Mouse (Mus musculus) adrenal gland, adult (tissue): ENCODE measurements around the gene Dlg4.

ENCODE experiments used
- DNase-seq, 2 experiments: peaks; one replicate each; pipeline ENCODE4 v3.0.0; 2022 to 2023; ENCODE audit warnings: low spot score in 1 of 2; ENCODE audit not compliant: inconsistent age in 2 of 2

The Dlg4 gene

DNA sequence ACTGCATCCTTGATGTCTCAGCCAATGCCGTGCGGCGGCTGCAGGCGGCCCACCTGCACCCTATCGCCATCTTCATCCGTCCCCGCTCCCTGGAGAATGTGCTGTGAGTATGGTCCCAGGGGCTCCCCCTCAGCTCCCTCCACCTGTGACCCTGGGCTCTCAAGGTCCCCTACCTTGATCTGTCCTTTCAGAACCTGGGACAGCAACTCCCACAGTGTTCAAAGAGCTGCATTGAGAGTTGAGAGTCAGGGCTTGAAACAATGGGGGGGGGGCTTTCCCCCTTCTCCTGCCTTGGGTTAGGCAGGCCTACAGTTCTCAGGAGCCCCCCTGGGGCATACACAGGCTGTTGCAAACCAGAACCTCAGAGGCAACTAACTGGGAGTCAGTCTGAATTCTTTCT, 26.9 kb downstream of the Dlg4 start:
- no peak for DNase-seq

DNA sequence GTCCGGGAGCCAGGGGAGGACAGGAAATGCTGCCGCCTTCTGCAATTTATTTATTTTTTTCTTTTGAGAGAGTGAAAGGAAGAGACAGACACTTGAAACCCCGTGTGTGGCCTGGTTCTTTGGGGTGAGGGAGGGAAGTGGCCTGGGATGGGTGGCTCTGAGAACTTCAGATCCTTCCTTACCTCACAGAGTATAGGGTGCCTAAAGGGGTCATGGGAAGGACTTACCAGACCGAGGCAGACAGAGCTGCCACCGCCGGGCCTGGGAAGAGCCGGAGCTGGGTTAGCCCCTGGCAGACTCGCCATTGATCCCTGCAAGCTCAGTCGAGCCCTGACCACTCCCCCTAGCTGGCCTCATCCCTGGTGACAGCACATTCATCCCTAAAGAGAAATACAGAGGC, 28.7 kb downstream of the Dlg4 start:
- DNase-seq = no peak

DNA sequence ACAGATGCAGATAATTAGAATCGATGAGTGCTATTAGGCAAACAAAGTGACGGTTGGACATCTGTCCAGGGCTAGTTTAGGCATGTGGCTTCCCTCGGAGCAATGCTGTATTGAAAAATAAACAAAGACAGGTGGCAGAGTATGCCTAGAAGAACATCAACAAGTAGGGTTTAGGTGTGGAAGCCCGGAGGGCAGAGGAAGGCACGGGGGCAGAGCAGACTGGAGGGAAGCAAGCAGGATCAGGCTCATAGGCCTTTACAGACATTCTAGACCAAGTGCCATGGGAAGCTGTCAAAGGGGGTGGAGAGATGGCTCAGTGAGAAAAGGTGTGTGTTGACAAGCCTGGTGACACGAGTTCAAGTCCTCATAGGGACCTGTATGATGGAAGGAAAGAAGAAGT, 32.6 kb downstream of the Dlg4 start:
- DNase-seq = no peak

DNA sequence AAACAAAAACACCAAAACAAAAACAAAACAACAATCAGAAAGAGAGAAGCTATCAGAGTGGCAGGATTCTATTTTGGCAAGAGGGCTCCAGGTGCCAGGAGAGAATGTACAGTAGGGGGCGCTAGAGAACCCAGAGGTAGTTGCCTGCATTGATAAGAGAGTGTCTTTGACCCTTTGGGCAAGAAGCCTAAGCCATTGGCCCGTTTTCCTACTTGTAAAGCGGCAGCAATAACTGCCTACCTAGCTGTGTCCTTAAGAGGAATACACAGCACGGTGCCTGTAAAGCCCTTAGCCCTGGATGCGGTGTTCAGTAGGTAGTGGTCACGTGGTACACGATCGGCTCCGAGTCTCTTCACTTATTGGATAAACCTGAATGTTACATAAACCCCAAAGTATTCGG, 33.1 kb downstream of the Dlg4 start:
- DNase-seq = peak in 1 of 2 experiments; percentile 61

DNA sequence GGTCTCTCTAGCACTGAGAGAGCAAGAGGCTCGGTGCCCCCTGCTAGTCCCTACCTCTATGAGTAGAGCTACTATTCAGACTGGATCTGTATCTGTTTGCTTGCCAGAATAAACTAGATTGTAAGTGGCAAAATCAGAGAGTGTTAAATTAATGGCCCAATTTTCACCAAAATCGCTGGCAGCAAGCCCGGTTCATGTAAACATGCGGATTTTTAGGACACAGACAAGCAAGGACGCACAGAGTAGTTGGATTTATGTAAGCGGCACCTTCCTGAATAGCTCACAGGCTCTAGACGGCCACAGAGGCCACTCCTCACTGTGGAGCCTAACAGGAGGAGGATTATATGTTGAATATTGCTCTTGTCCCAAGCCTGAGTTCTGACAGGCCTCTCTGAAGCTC, 36.4 kb downstream of the Dlg4 start:
- DNase-seq = no peak

DNA sequence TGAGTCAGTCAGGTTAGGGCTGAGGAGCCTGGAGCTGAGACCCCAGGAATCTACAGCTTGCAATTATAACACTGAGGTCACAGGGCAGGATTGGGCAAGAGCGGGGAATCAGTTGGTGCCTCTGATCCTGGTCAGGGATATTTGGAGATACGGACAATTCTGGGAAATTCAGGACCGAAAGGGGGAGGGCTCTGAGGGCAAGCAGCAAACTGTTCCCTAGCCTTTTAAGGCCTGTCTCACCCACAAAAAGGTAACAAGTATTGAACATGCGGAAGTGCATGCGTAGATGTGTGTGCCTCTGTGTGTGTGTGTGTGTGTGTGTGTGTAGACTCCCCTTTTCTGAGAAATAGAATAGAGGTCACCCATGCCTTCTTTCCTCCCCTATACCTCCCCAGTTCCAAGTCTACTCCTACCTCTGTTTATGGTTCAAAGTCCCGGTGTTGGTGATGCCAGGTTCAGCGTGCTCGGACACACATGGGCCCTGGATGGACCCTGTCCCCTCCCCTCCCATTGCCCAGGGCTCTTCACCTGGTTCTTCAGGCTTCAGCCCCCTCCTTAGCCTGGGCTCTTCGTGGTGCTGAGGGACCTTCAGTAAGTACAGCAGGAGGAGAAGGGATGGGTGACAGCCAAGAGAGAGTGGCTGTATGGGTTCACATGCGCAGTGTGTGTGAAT, 37.3 kb downstream of the Dlg4 start, which contains the start of gene Asgr1:
Gene Asgr1 (plus strand): TSS at position 188 of the 673 bp plus-strand sequence.
- DNase-seq = no peak

DNA sequence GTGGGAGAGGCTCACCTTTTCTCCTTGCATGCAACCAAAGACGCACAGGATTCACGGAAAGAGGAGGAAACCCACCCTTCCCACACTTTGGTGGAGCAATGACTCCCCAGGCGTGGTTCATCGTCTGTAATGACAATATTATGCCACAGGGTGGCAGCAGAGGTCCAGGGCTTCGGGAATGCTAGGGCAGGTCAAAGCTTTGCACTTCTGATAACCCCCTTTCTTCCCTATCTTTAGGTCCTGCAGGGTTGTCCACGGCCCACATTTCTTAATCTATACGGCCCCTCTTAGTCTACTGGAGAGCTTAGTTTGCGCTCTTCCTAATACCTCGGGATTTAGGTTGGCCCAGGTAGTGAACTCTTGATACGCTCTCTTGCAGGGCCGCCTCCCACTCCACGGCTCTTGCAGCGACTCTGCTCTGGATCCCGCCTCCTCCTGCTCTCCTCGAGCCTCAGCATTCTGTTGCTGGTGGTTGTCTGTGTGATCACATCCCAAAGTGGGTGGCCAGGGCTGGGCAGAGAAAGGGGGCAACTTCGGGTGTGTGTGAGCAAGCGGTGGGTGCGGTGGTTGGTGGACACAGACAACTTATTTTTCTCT, 39.0 kb downstream of the Dlg4 start:
- DNase-seq = peak; percentile 65 to 91

DNA sequence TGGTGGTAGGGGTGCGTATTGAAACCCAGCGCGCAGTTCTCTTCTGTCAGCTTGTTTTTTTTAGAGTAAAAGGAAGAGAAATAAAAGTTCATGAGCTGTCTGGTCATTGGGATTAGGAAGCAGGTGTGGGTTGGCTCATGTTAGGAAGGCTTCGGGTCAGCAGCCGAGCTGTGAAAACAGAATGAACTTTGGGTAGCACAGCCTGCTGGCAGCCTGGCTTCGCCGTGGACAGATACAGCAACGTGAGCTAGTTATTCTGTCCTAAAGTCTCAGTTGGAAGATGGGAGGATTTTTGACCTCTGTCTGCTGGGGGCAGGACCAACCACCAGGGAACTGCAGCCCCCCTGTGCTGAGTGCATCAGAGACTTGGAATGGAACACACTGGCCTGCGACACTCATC, 41.1 kb downstream of the Dlg4 start:
- no peak for DNase-seq

DNA sequence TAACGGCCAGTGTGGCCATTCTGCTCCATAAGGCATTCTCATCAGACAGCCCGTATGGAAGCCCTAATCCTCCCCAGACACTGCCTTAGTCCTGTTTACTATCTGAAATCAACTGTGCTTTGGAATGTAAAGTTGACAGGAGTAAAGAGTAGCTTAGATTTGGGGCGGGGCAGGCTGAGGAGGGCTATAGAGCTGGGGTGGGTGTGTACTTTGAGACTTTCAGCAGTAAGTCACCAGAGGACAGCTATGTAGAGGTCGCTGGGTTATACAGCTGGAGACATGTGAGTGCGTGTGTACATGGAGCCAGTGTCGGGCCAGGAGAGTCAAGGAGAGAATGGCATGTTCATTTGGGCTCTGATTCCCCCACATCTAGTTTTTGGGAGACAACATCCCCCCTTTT, 43.2 kb downstream of the Dlg4 start:
- DNase-seq = no peak

DNA sequence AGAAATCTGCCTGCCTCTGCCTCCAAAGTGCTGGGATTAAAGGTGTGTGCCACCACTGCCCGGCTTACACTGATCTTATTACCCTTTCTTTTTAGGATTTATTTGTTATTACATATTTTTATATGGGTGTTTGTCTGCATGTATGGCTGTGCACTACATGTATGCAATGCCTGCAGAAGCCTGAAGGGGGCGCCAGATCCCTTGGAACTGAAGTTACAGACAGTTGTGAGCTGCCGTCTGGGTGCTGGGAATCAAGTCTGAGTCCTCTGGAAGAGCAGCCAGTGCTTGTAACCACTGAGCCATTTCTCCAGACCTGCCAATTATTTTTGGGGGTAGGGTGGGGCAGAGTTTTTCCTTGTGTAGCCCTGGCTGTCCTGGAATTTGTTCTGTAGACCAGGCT, 46.3 kb downstream of the Dlg4 start:
- DNase-seq = no peak

DNA sequence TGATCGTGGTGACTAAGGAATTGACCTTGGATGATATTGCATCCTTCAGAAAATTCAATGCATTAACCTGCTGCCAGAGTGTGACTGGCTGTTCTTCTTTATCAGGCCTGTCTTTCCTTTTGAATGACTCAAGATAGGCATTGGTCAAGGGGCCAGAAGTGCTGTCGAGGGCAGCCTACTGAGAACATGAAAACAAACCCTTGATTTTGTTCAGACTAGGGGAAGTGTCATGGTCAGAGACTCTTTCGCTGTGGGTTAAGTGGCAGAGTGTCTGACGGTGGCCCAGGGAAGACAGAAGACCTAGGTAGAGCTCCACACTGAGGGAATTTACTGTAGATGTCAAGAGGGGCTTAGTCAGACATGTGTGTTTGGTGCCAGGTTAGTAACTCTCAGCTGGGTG, 50.0 kb downstream of the Dlg4 start:
- DNase-seq = peak; percentile 63 to 89

DNA sequence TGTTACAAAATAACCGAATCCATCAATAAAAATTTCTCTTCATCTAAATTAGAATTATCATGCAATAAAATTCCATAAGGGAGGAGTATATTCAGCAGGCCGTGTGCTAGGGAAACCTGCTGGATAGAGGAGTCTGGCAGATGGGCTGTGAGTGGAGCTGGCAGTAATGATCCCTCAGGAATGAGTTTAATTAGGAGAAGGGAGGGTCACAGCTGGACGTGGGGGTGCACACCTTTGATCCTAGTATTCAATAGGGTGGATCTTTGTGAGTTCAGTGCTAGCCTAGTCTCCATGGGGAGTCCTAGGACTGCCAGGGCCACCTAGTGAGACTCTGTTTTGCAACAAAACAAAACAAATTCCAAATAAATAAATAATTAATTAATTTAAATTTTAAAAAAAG, 51.5 kb downstream of the Dlg4 start:
- DNase-seq = no peak

DNA sequence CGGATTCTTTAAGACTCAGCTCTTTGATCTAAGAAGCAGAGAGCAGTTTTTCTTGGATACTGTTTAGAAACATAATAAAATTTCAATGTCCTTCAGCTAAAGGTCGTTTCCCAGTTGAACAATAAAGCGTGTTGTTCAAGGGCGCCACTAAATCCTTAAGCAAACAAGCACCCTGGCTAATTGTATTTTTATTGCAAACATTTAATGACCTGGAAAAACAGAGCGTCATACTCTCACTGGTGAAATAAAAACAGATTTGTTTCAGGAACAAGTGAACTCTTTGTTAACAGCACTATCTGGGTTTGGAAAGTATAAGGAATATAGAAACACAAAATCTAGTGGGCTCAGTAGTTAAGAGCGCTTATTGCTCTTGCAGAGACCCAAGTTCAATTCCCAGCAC, 53.3 kb downstream of the Dlg4 start:
- no peak for DNase-seq

DNA sequence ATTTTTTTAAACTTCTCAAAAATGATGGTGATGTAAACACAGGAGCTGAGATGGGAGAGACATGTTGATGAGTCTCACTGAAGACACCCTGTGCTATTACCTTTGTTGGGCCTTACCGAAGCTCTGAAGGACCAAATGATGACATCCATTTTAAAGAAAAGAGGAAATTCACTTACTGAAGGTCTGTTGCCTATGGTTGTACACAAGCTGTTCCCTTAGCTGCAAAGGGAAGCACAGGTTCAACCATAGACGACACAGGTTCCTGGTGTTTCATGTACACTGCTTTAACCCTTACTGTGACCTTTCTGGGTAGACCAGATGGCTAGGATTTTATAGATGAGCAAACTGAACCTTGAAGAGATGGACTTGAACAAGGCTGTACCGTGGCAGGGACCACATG, 53.9 kb downstream of the Dlg4 start:
- DNase-seq = peak in 1 of 2 experiments; percentile 47

DNA sequence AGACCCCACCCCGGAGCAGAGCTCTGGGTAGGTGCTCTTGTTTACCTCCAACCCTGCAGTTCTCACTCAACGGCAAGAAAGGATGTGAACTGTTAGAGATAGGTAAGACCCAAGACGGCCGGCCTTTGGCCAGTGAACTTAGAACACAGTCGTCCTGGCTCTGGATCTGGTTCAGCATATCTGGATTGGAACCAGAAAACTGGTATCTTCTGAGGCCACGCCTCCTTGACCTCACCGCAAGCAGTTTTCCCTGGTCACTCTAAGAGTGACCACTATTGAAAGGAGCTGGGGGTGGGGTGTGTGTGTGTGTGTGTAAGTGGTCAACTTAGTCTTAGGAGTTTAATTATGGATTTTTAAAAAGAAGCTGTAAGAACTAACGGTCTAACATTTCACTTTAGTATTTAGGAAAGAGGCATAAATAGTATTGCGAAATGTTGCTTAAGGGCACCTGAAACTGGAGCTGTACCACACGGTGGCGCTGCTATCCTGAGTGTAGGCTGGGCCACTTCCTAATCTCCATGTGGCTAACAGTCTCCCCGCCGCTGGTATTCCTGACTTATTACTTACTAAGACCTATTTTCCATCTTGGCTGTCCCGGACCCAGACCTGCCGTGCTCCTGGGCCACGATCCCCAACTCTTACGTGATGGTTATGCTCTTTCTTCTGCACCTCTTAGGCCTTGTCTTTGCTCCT, 57.8 kb downstream of the Dlg4 start:
- DNase-seq = peak; percentile 79 to 94

DNA sequence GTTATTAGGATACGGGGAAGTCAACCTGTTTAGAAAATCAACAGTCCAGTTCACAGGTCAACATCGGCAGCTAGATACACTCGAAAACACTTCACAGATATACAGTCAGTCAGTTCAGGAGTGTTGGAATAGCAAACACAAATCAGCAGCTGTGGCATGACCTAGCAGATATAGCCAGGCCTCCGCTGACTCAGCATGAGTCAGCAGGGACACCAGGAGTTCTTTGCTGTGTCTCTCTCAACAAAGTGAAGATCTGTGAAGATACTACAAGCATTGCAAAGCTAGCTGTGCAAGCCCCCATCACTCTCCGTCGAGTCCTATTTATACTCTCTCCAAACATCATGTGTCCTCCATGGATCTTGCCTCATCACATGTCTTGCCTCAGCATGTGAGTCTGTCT, 58.8 kb downstream of the Dlg4 start:
- DNase-seq = peak; percentile 78 to 87

DNA sequence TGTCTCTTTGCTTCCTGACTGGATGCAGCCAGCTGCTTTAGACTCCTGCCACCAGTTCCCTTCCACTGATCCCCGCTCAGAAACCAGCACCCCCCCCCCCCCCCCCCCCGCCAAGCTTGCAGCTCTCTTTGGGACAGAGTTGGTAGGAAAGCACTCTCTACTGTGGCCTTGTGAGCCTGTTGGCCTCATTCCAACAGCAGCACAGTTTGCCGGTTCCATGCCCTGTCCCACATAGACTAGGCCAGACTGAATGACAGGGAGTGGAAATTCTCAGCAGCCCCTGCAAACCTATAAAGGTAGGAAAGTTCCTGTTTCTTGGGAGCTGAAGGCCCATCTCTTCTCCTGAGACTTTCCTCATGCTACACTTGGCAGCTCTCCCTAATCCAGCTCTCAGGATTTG, 60.7 kb downstream of the Dlg4 start:
- peak; percentile 63 to 83 for DNase-seq

DNA sequence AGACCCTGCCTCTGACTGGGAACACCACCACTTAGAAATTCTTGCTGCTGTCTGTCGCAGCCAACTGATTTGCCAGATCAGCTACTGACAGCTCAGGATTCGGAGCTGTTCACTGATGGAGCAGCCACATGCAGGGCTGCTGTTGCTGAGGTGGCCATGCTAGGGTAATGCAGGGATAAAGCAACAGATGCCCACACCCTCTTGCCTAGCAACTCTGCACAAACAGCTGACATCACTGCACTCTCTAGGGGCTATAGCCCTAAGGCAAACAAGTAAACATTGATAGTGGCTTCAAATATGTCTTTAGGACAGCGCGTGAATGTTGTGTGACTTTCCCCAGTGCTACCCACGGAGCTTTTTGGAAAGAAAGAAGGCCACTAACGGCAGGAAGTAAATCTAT, 62.4 kb downstream of the Dlg4 start:
- DNase-seq = no peak

DNA sequence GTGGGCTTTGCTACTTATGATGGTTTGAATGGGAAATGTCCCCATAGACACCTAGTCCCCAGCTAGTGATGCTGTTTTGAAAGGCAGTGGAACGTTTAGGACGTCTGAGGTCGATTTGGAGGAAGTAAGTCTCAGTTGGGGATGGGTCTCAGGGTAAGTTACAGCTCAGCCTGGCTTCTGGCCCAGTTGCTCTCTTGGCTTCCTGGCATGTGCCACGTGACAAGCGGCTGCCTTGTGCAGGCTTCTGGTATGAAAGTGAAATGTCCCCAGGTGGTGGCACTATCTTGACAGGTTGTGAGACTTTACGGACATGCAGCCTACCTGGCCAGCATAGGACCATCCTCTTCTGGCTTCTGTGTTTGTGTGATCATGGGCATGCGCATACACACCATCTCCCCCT, 63.2 kb downstream of the Dlg4 start:
- no peak for DNase-seq

DNA sequence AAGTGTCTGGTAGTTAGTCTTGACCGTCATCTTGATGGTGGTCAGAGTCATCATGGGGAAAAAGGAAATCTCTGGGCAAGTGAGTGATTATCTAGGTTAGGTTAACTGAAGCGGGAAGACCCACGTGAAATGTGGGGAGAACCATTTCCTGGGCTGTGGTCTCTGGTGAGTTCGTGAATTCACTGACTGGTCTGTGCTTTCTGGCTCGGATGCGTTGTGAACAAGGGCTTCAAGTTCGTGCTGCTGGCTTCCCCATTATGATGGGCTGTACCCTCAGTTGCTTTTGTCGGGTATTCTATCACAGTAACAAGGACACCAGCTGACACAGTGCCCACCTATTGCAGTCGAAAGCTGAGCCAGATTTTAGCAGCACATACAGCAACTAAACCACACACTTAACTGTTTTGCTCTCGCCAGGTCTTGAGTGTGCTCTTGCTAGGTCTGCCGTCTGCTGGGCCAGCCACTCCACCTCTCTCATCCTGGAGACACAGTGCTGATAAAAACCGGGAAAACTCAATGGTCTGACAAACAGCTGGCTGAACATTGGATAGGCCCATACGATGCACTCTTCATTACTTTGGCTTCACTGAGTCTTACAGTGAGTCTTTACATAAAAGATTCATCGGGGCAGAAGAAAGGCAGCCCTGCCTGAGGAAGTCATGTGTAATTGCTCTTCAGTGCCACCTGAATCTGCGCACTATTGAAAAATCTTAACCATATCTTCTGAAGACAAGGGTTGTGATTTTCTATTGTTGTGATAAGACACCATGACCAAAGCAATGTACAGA, 64.3 kb downstream of the Dlg4 start:
- DNase-seq = no peak

DNA sequence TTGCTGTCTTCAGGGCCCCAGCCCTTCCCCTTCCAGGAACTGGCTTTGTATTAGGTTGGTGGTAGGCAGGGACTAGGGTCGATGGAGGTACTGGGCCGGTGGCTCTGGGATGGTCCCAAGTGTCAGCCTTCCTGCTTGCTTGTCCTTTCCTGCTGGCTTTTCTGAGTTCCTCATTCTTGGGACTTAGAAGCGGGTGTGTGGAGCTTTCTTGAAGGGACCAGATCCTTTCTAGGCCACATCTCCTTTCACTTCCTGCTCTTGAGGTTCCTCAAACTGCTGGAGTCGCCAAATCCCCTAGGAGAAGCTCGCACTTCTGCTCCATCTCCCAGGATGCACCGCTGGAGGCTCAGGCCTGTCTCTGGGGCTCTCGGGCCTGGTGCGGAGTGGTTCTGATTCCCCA, 67.8 kb downstream of the Dlg4 start:
- DNase-seq = no peak
